Mouse (Mus musculus) heart, embryonic 15.5 days (tissue): ENCODE results near the gene Otub1. TPM values are rescaled to one million over a fixed set of nuclear protein-coding genes. Genes with fewer than 3 reads are reported as not detected.

Experiments used
- ATAC-seq: fragments of 200-750 bp; cut with Nextera tagmentation; replicated peaks from 2 replicates; pipeline ENCODE4 v1.8.0; 2017; ENCODE audit warnings: low read depth, moderate TSS enrichment; ENCODE audit not compliant: insufficient number of reproducible peaks, insufficient read depth, low FRiP score
- H3K27ac ChIP-seq: fragments of 300-500 bp; sonication (generic); 2 replicates; pipeline ENCODE4 v1.5.1; 2015; ENCODE audit warnings: mild to moderate bottlenecking, inconsistent platforms
- H3K27me3 ChIP-seq: fragments of 300-500 bp; sonication (generic); 2 replicates; pipeline ENCODE4 v1.6.1; 2015; ENCODE audit warnings: inconsistent platforms
- H3K36me3 ChIP-seq: fragments of 300-500 bp; sonication (generic); 2 replicates; pipeline ENCODE4 v1.6.1; 2015; ENCODE audit warnings: mild to moderate bottlenecking, inconsistent platforms
- H3K4me1 ChIP-seq: fragments of 300-500 bp; sonication (generic); replicated peaks from 2 replicates; pipeline ENCODE4 v1.6.1; 2015; ENCODE audit warnings: inconsistent platforms
- H3K4me2 ChIP-seq: fragments of 300-500 bp; sonication (generic); 2 replicates; pipeline ENCODE4 v1.6.1; 2015; ENCODE audit warnings: inconsistent platforms, mild to moderate bottlenecking, moderate library complexity
- H3K4me3 ChIP-seq: fragments of 300-500 bp; sonication (generic); 2 replicates; pipeline ENCODE4 v1.5.1; 2015; ENCODE audit warnings: mild to moderate bottlenecking, inconsistent platforms
- H3K9ac ChIP-seq: fragments of 300-500 bp; sonication (generic); 2 replicates; pipeline ENCODE4 v1.6.1; 2015; ENCODE audit warnings: mild to moderate bottlenecking, inconsistent platforms
- H3K9me3 ChIP-seq: fragments of 300-500 bp; sonication (generic); replicated peaks from 2 replicates; pipeline ENCODE4 v1.6.1; 2016; ENCODE audit warnings: inconsistent platforms
- WGBS: fragments of 180-500 bp; shearing (Covaris S2); methylation state at CpG from one replicate; pipeline ENCODE4 v1.1.7; 2015; ENCODE audit warnings: mixed read lengths; 5-methylcytosine and 5-hydroxymethylcytosine counted together
- polyA plus RNA-seq: library from polyadenylated mRNA; unstranded; fragments of >200 nt; fragmentation: Nextera tagmentation; extraction: Ambion mirVana; gene quantifications from 2 replicates; pipeline ENCODE4 v1.2.1, GENCODE M21; 2015

Otub1 gene
- polyA plus RNA-seq, 1 experiment from 2014 or later = 122 TPM

DNA sequence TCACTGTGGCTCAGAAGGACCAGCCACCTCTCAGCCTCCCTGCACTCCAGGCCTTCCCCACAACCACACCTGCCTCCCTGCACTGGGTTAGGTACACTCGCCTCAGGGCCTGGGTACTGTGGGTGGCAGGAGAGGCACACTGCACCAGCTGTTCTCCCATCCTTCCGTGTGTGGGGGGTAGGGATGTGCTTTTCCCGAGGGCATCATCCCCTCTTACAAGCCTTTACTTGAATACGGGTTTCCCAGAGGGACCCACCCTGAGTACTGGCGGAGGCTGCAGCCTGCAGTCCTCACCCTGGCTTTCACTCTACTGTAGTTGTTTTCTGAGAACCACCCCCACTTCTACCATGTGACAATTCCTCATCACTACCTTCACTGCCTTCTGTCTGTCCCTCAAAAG, 19.0 kb downstream of the Otub1 start:
- no peak overlapping the region for H3K9ac ChIP-seq
- 68% methylated on average over 5 of the region's 5 CpGs for WGBS
- H3K36me3 ChIP-seq = no peaks in the 10 kb centered on the region
- no peak for ATAC-seq
- H3K4me3 ChIP-seq = no peak overlapping the region
- H3K9me3 ChIP-seq = no peaks in the 10 kb centered on the region
- no peak overlapping the region for H3K4me2 ChIP-seq
- H3K27me3 ChIP-seq = peaks cover 45% of the 10 kb centered on the region
- peaks cover 12% of the 10 kb centered on the region for H3K4me1 ChIP-seq
- no peak overlapping the region for H3K27ac ChIP-seq

DNA sequence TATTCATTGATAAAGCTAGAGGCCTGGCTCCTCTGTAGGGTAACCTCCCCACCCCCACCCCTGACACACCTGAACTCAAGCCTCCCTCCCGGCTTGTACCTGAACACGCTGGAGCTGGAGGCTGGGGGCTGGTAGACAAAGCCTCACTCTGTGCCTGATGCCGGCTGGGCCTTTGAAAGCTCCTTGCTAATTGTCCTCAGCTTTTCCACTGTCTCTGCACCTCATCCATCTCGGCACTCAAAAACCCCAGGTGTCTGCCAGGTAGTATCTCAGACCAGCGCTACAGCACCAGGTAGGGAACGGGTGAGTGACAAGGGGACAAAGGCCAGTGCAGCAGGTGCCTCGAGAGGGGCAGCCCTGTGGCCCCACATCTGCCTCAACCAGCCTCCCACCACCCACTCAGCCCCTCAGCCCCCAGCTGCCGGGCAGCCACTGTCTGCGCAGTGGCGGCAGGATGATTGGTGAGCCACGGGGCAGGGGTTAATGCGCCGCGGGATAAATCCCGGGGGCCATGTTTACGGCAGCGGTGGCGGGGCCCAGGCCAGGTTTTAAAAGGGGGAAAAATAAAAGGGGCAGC, 20.3 kb downstream of the Otub1 start:
- Histone ChIP-seq H3K27me3 (peaks cover 48% of the 10 kb centered on the region), H3K4me3 (no peak overlapping the region), H3K9ac (no peak overlapping the region), H3K9me3 (no peaks in the 10 kb centered on the region), H3K4me2 (no peak overlapping the region), H3K27ac (no peak overlapping the region), H3K36me3 (no peaks in the 10 kb centered on the region), H3K4me1 (peaks cover 23% of the 10 kb centered on the region)
- ATAC-seq = no peak
- WGBS = 32% methylated on average over 18 of the region's 18 CpGs

DNA sequence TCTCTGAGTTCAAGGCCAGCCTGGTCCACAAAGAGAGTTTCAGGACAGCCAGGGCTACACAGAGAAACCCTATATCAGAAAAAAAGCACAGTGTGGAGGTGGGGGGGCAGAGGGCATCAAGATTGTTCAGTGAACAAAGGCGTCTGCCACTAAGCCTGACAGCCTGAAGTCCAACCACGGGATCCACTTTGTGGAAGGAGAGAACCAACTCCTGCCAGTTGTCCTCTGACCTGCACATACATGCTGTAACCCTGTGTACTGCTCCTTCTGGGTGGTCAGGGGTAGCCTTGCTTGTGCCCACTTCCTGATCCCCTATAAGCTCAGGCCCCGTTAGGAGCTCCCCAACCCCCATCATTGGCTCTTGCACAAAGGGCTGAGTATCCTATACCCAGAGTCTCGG, 21.1 kb downstream of the Otub1 start:
- WGBS = 61% methylated on average over 4 of the region's 4 CpGs
- no peak for ATAC-seq
- Histone ChIP-seq H3K4me3 (no peak overlapping the region), H3K27ac (no peak overlapping the region), H3K4me1 (peaks cover 26% of the 10 kb centered on the region), H3K9me3 (no peaks in the 10 kb centered on the region), H3K27me3 (peaks cover 49% of the 10 kb centered on the region), H3K36me3 (no peaks in the 10 kb centered on the region), H3K4me2 (no peak overlapping the region), H3K9ac (no peak overlapping the region)

DNA sequence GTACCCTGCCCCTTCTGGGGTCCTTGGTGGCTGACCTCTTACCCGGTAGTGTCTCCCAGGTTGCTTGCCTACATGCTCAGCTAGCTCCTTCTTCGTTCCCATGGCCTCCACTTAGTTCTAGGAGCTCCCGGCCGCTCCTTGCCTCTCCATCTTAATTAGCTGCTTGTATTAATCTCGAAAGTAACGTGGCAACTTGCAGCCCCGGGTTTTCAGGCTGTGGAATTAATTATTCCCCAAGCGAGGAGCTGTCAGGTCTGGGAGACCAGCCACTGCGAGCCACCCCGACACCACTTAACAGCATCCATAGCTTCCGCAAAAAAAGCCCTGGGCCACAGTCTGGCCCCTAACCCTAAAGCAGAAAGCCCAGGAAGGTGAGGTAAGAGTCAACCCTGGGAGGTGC, 22.7 kb downstream of the Otub1 start:
- H3K36me3 ChIP-seq = no peaks in the 10 kb centered on the region
- no peak overlapping the region for H3K4me3 ChIP-seq
- no peak overlapping the region for H3K27ac ChIP-seq
- 77% methylated on average over 11 of the region's 11 CpGs for WGBS
- peaks cover 47% of the 10 kb centered on the region for H3K27me3 ChIP-seq
- H3K9ac ChIP-seq = no peak overlapping the region
- no peak overlapping the region for H3K4me2 ChIP-seq
- H3K9me3 ChIP-seq = no peaks in the 10 kb centered on the region
- ATAC-seq = no peak
- peaks cover 35% of the 10 kb centered on the region for H3K4me1 ChIP-seq

DNA sequence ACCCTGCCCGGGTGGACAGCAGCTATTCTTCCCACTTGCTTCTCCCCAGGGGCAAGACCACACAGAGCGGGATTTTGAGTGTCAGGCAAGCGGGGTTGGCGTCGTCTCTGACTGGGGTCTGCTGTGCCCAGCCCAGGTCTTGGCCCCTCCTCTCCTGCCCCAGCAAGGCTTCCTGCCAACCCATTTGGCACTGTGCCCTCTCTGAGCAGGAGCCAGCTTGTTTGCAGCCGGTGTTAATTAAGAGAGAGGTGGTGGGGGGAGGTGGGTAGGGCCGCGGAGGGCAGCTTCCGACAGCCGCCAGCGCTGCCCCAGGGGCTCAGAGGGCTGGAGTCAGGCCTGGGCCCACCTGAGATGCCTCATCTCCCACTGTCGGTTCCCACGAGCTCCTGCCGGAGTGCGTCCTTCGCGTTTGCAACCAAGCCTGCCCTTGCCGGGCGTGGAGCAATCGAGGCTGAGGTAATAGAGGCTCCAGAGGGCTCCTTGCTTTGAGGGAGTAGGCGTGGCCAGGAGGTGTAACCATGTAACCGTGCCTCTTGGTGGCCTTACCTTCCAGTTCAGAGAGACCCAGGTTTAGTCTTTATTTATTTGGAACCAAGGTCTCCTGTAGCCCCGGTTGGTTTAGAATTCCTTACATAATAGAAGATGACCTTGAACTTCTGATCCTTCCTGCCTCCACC, 23.7 kb downstream of the Otub1 start:
- ATAC-seq = peak; percentile 67
- peak overlapping the region; percentile 60; the same call in 1 of the 2 replicates for H3K27ac ChIP-seq
- WGBS = 3% methylated on average over 23 of the region's 23 CpGs
- H3K9me3 ChIP-seq = no peaks in the 10 kb centered on the region
- H3K4me1 ChIP-seq = peaks cover 37% of the 10 kb centered on the region
- H3K27me3 ChIP-seq = peaks cover 42% of the 10 kb centered on the region
- H3K36me3 ChIP-seq = no peaks in the 10 kb centered on the region
- peak overlapping the region; percentile 27 for H3K4me3 ChIP-seq
- H3K9ac ChIP-seq = peak overlapping the region; percentile 29; the same call in 1 of the 2 replicates
- peak overlapping the region; percentile 58 for H3K4me2 ChIP-seq

DNA sequence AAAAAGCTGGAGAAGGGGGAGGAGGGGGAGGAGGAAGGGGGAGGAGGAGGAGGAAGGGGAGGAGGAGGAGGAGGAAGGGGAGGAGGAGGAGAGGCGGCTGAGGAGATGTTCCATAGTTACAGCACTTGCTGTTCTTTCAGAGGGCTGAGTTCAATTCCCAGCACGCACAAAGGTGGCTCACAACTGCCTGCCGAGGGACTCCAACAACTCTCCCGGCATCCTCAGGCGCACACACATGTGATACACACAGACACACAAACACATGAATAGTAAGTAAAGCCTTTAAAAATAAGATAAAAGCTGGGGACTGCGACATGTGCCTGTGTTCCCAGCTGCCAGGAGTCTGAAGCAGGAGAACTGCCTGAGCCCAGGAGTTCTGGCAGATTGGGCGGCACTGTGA, 24.6 kb downstream of the Otub1 start:
- Histone ChIP-seq H3K4me2 (no peak overlapping the region), H3K27ac (no peak overlapping the region), H3K27me3 (peaks cover 36% of the 10 kb centered on the region), H3K9me3 (no peaks in the 10 kb centered on the region), H3K36me3 (no peaks in the 10 kb centered on the region), H3K9ac (no peak overlapping the region), H3K4me3 (no peak overlapping the region), H3K4me1 (peaks cover 37% of the 10 kb centered on the region)
- 66% methylated on average over 7 of the region's 7 CpGs for whole genome bisulfite sequencing
- ATAC-seq = no peak

DNA sequence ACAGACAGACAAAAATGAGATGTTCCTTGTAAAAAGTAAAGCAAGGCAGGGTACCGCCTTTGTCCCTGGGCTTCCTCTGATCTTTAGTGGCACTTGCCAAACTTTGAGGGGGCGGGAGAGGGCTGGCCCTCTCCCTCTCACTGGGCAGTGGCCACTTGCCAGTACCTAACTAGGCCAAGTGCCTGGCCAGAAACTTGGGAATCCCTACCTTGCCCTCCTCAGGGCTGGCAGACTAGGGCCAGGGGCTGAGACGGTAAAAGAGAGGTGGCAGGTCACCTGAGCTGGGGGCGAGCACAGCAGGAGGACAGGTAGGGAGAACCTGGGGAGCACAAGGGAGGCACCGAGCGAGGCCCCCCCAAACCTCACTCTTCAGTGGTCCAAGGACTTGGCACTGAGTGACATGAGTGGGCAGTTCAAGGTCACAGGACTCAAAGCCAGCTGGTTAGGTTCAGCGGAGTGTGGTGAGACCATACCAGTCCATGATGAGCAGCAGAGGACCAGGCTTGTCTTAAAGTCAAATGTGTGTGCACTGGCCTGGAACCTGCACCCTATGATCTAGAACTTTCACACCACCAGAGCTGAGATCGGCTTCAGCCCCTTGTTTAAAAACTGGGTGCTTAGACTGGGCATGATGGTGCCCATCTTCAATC, 25.2 kb downstream of the Otub1 start:
- Histone ChIP-seq H3K4me3 (no peak overlapping the region), H3K36me3 (no peaks in the 10 kb centered on the region)
- 80% methylated on average over 8 of the region's 8 CpGs for WGBS

DNA sequence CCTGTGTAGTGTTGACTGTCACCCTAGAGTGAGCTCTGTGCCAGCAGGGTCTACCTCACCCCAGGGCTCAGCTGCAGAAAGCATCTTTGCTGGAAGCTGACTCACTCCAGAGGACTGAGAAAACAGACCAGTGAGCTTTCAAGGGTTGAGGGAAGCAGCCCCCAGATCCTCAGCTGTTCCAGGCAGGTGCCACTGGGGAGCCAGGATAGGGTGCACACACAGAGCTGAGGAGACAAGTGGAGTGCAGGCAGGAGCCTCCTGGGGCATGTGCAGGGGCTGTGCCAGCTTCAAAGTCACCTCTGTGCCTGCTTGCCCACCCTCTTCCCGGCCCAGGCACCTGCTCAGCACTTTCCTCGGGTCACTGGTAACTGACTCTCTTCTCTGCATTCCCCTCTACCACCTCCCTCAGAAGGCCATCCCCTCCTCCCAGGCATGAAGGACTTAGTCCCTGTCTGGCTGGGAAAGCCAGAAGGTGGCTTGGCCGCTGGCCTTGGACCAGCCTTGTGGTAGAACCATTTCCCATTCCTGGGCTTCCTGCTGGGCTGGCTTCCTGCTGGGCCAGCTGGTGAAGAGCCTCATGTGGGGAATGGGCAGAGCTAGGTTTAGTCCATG, 27.2 kb downstream of the Otub1 start:
- Histone ChIP-seq H3K4me2 (no peak overlapping the region), H3K36me3 (no peaks in the 10 kb centered on the region), H3K9ac (no peak overlapping the region), H3K27me3 (peaks cover 21% of the 10 kb centered on the region), H3K9me3 (no peaks in the 10 kb centered on the region), H3K27ac (no peak overlapping the region), H3K4me3 (no peak overlapping the region), H3K4me1 (peaks cover 40% of the 10 kb centered on the region)
- ATAC-seq = no peak
- WGBS = 40% methylated on average over 3 of the region's 3 CpGs

More for the DNA sequence above, 25.2 kb downstream of the Otub1 start:
- ATAC-seq = no peak
- Histone ChIP-seq H3K4me2 (no peak overlapping the region), H3K27me3 (peaks cover 38% of the 10 kb centered on the region), H3K9me3 (no peaks in the 10 kb centered on the region), H3K27ac (no peak overlapping the region), H3K4me1 (peaks cover 41% of the 10 kb centered on the region), H3K9ac (no peak overlapping the region)

DNA sequence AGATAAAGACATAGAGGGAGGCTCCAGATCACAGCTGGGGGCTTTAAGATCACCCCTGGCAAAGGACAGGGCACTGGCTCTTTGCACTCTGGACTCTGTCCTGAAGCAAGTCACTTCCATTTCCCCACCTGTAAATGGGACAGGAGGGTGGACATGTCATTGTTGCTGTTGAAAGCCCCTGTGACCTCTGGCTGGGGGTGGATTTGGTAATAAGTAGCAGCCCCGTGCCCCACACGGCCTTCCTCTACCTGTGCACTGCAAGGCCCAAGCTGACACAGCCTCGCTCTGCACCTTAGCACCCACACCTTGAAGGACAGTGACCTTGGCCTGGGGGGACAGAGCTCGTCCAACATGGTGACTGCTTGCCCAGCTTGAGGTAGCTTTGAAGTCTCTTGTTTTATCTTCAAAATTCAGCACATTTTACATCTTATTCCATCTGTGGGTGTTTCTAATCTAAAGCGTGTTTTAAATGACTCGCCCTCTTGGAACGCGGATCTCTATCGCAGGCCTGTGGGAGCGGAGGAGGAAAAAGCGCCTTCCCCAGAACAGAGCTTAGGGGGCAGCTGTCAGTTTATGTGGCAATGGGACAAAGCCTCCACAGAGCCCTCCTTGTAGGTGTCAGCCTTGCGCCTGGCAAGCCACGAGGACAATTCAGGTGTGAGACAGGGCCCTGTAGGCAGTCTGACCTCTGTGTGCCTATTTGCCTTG, 28.2 kb downstream of the Otub1 start:
- peaks cover 40% of the 10 kb centered on the region for H3K4me1 ChIP-seq
- whole genome bisulfite sequencing = 54% methylated on average over 13 of the region's 13 CpGs
- no peaks in the 10 kb centered on the region for H3K36me3 ChIP-seq
- H3K9me3 ChIP-seq = no peaks in the 10 kb centered on the region
- H3K27ac ChIP-seq = no peak overlapping the region
- H3K4me3 ChIP-seq = no peak overlapping the region
- no peak overlapping the region for H3K4me2 ChIP-seq
- peaks cover 13% of the 10 kb centered on the region; the same call in 1 of the 2 replicates for H3K27me3 ChIP-seq
- no peak for ATAC-seq
- no peak overlapping the region for H3K9ac ChIP-seq

DNA sequence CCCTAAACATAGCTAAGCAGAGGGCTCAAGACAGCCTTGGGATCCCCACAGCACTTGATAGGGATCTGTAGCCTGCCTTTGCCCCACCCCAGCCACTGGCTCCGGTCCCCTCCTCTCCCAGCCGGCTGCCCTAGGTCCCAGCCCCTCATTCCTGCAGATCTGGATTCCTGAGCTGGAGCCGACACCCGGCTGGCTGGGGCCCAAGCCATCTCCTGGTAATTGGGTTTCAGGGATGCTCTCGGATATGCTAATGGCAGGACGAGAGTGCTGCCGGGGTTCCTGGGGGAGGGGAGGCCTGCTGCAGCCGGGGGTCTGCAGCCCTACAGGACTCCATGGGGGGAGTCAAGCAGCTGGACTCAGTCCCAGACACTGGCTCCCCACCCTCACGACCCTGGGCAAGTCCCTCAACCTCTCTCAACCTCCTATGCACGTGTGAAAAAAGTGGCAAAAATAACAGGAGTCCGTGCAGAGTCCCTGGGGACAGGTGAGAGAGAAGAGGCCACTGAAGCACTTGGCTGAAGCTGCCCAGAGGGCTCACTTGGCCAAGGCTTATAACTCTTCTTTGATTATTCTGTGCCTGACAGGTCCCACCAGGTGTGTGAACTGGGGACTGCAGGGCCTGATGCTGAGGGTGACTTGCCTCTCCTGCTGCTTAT, 29.9 kb downstream of the Otub1 start:
- 16% methylated on average over 11 of the region's 11 CpGs for WGBS
- H3K9me3 ChIP-seq = no peaks in the 10 kb centered on the region
- H3K27ac ChIP-seq = no peak overlapping the region
- ATAC-seq = no peak
- no peak overlapping the region for H3K4me2 ChIP-seq
- H3K9ac ChIP-seq = no peak overlapping the region
- H3K4me3 ChIP-seq = no peak overlapping the region
- peaks cover 39% of the 10 kb centered on the region for H3K4me1 ChIP-seq
- peaks cover 13% of the 10 kb centered on the region; the same call in 1 of the 2 replicates for H3K27me3 ChIP-seq
- H3K36me3 ChIP-seq = no peaks in the 10 kb centered on the region
